Mouse (Mus musculus): Measurements from ENCODE around the gene Casp8. TPM values are rescaled to one million over a fixed set of nuclear protein-coding genes. Genes with fewer than 3 reads are reported as not detected.
"Not testable (repeated sequence)": the region's sequence is repeated elsewhere in the genome, so short reads cannot be mapped to it uniquely, and the experiment has no call there.

The Casp8 gene
- total RNA-seq, 2 experiments from 2014 or later, result 9.1 to 11.1 TPM

DNA sequence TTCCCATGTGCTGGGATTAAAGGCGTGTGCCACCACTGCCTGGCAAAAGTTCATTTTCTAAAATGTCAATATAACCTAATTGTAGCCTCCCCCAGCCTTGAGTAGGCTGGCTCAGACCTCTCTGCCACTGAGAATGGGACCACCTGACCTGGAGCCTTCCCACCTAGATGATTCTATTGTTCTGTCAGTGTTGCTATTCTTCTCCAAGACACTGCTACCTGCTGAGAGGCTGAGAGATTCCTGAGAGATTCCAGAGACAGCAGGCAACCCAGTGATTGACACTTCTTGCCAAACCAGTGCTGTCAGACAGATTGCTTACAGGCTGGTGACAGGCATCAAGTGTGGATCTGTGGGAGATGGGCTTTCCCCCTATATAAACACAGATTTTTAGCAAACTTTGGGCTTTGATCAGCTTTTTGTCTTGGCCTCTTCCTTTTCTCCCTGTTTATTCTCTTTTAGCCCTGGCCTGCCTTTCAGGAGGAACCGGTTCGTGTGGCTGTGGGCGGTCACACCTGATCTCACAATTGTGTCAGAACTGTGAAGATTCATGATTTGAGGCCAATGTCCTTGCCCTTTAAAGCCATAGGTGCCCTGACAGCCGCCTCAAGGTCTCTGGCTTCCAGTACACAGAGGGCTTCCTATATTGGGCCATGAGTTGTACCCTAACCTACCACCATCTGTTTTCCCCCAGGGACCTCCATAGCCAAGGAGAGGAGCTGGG lies 94.8 kb downstream of the Casp8 start:
- DNase-seq, result no peak
- intact Hi-C loops (cut with DNase I), result no loop called here

DNA sequence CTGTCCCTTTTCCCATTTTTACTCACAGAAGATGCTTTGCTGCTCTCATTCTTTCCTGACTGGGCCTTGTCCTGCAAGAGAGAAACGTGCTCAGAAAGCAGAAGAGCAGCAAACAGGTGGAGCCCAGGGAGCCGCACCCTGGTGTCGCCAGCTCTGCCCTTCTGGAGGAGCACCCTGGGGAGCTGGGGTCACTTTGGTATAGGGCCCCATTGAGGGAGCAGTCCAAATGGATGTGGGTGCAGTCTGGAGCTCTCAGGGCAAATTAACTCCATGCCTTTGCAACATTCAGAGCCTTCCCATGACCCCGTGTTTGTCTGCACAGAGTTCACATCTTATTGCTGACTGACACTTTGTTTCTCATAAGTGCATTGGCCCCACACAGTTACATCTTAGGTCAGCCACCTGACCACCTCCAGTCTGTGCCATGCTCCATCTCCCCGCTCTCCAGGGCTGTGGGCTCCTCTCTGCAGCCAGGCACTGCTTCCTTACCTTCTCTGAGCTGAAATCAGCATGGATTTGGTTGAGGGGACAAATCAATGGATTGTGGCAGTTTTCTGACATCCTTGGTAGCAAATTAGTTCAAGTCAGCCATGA lies 95.6 kb downstream of the Casp8 start:
- intact Hi-C loops (cut with DNase I); DNase-seq: not testable (repeated sequence)

DNA sequence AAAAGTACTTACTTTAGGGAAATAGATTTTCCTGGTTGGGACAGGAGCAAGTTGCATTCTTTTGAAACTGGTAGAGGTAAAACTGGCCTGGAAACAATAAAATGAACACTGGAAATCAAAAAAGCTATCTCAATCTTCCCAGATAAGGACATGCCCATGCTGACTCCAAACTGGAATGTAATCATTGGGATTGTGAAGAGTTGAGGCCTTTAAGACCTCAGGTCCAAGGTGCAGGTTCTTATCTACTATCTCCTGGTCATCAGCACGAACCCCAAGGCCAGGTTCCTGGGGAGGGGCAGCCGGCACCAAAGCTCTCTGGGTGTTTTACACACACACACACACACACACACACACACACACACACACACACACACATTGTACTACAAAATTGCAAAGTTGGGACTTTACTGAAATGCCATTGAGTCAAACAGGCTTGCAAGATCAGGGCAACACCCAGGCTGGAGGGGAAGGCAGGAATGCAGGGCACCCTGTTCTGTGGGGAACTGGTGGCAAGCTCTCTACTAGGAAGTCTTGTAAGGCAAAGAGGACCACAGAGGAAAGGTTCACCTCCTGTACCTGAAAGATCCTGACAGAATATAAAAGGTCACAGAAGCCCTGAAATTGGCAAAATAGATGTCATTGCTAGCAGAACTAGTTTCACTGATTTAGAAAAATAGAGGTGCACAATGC lies 96.5 kb downstream of the Casp8 start:
- intact Hi-C loops (cut with DNase I); DNase-seq: not testable (repeated sequence)

DNA sequence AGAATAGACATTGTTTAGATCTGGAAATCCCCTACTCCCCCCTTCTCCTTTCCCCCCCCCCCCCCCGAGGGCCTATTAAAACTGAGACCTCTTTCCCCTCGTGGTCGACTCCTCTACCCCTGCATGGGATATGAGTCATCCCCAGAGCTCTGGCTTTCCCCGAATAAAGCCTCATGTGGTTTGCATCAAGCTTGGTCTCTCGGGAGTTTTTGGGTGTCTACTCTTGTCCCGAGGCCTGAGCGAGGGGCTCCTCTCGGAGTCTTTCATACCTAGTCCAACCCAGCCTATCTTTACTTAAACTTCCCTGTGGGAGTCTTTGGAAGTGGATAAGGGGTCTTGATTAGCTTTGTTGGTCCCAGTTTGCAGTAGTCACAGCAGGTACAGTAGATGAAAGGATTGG lies 97.2 kb downstream of the Casp8 start:
- intact Hi-C loops (cut with DNase I); DNase-seq: not testable (repeated sequence)

Other genes with a start within 250 kb of the Casp8 start
- gene Fam126b, start 209.1 kb upstream of the Casp8 start, total RNA-seq (2021), result 10 to 100 TPM in 1 of 2 experiments, 1 to 10 TPM in 1; 10.0 to 10.4 TPM
- gene Ndufb3, start 209.0 kb upstream of the Casp8 start, total RNA-seq (2021), result 100 to 1,000 TPM; 239 to 247 TPM
- gene Als2cr12, start 99.4 kb upstream of the Casp8 start, total RNA-seq (2021), result not detected
- gene Cflar, start 83.9 kb upstream of the Casp8 start, total RNA-seq (2021), result 10 to 100 TPM; 64.7 to 70.4 TPM
- 100 to 1,000 TPM; 154 to 179 TPM for gene Trak2, start 178.1 kb downstream of the Casp8 start, total RNA-seq (2021)
- 10 to 100 TPM; 35.1 to 40.0 TPM for gene Stradb, start 178.1 kb downstream of the Casp8 start, total RNA-seq (2021)

All from heart, postnatal 14 days (tissue).